Mouse (Mus musculus): ENCODE results near the gene Ifna1. TPM values are rescaled to one million over a fixed set of nuclear protein-coding genes. Genes with fewer than 3 reads are reported as not detected.

The Ifna1 gene
- polyA plus RNA-seq, 1 experiment from 2014 or later, result not detected

DNA sequence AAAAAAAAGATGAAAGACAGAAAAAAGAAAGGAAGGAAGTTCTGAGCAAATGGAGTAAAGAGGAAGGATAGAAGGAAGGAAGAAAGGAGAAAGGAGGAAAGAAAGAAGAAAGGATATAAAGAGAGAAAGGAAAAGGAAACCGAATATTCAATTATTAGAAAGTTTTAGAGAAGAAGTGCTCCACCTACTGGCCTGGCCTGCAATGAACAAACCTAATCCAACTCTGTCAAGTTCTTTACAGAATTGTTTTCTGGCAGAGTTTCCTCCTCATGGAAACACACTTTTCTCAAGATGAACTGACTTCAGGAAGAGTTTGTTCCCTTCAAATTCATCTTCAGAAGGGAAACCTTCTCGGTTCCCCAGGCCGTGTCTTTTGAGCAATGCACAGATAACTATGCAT is 11.1 kb upstream of the Ifna1 start:
- H3K36me3 ChIP-seq (ENCODE audit: insufficient read depth, low read length), result no peaks in the 10 kb centered on the region

DNA sequence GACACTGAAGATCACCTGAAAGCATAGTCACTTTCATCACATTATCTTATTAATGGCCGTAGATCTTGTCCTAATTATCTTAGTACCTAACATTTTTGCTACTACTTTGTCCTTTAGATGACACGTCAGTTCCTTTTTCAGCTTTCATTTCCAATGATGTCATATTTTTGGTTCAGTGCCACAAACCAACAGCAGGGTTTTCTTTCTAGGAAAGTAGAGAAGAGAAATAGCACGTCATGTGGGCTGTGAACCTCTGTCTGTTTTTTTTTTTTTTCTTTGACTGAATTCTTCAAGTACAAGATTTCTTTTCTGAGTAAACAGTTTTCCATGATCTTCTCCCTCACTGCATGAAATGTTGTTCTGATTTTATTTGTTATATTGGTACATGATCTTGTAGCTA is 9.8 kb upstream of the Ifna1 start:
- no peak overlapping the region for H3K4me2 ChIP-seq (replicated peaks; ENCODE audit: low read depth, low read length)
- H3K27me3 ChIP-seq (ENCODE audit: insufficient read depth, low read length), result no peaks in the 10 kb centered on the region
- H3K27ac ChIP-seq (ENCODE audit: low read length), result no peak overlapping the region
- no peak for ATAC-seq (ENCODE audit: low FRiP score, low TSS enrichment)
- H3K36me3 ChIP-seq (ENCODE audit: insufficient read depth, low read length), result no peaks in the 10 kb centered on the region
- no peaks in the 10 kb centered on the region for H3K4me1 ChIP-seq (ENCODE audit: insufficient read depth, low read length)
- H3K9ac ChIP-seq (replicated peaks; ENCODE audit: low read length), result no peak overlapping the region
- H3K9me3 ChIP-seq (ENCODE audit: low read length), result no peaks in the 10 kb centered on the region
- 71% methylated on average over 3 of the region's 3 CpGs for WGBS
- H3K4me3 ChIP-seq (ENCODE audit: low read length), result no peak overlapping the region

More for the DNA sequence above, 11.1 kb upstream of the Ifna1 start:
- Histone ChIP-seq H3K9me3 (ENCODE audit: low read length) (no peaks in the 10 kb centered on the region), H3K4me1 (ENCODE audit: insufficient read depth, low read length) (no peaks in the 10 kb centered on the region), H3K4me3 (ENCODE audit: low read length) (no peak overlapping the region), H3K4me2 (replicated peaks; ENCODE audit: low read depth, low read length) (no peak overlapping the region), H3K9ac (replicated peaks; ENCODE audit: low read length) (no peak overlapping the region), H3K27me3 (ENCODE audit: insufficient read depth, low read length) (no peaks in the 10 kb centered on the region), H3K27ac (ENCODE audit: low read length) (no peak overlapping the region)
- 38% methylated on average over 3 of the region's 3 CpGs for WGBS
- no peak for ATAC-seq (ENCODE audit: low FRiP score, low TSS enrichment)

DNA sequence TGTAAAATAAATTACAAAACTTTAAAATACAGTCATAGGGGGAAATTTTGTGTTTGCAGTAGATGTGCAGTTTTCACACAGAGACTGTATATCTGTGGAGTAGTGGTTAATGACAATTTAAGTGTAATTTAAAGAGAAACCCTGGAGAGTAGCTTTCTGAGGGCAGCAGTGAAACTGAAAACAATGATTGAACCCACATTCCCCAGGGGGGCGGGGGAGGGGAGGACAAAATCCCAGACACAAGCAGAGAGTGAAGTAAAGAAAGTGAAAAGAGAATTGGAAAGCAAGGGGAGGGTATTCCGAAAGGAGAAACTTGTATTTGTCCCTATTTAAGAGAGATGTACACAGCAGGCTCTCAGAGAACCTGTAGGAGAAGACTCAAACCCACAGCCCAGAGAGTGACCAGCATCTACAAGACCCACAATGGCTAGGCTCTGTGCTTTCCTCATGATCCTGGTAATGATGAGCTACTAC is 8.4 kb upstream of the Ifna1 start, which contains the start of gene Ifna4:
TSS of gene Ifna4 (plus strand) at position 424 of the 474 bp plus-strand sequence.
- H3K4me2 ChIP-seq (replicated peaks; ENCODE audit: low read depth, low read length), result no peak within 1 kb of the TSS
- ATAC-seq (ENCODE audit: low FRiP score, low TSS enrichment), result no peak
- no peak within 1 kb of the TSS for H3K27ac ChIP-seq (ENCODE audit: low read length)
- no peaks in the 10 kb centered on the region for H3K36me3 ChIP-seq (ENCODE audit: insufficient read depth, low read length)
- H3K9me3 ChIP-seq (ENCODE audit: low read length), result no peaks in the 10 kb centered on the region
- no peaks in the 10 kb centered on the region for H3K27me3 ChIP-seq (ENCODE audit: insufficient read depth, low read length)
- no peak within 1 kb of the TSS for H3K9ac ChIP-seq (replicated peaks; ENCODE audit: low read length)
- no peak within 1 kb of the TSS for H3K4me3 ChIP-seq (ENCODE audit: low read length)
- H3K4me1 ChIP-seq (ENCODE audit: insufficient read depth, low read length), result no peaks in the 10 kb centered on the region
- WGBS, result 69% methylated on average over 2 of the region's 2 CpGs

DNA sequence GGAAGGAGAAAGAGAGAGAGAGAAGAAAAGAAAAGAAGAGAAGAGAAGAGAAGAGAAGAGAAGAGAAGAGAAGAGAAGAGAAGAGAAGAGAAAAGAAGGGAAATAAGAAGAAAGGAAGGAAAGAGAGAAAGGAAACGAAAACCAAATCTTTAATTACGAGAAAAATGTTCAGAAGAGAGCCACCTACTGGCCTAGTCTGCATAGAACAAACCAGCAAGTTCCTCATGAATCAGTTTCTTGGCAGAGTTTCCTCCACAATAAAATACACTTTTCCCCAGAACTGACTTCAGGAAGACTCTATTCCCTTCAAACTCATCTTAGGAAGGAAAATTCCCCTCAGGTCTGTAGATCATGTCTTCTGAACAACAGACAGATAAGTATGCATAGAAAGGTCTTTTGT is 4.6 kb upstream of the Ifna1 start:
- no peaks in the 10 kb centered on the region for H3K9me3 ChIP-seq (ENCODE audit: low read length)
- WGBS, result 52% methylated on average over 2 of the region's 2 CpGs
- H3K36me3 ChIP-seq (ENCODE audit: insufficient read depth, low read length), result no peaks in the 10 kb centered on the region
- no peak overlapping the region for H3K27ac ChIP-seq (ENCODE audit: low read length)
- no peak overlapping the region for H3K4me3 ChIP-seq (ENCODE audit: low read length)
- H3K27me3 ChIP-seq (ENCODE audit: insufficient read depth, low read length), result no peaks in the 10 kb centered on the region
- H3K4me2 ChIP-seq (replicated peaks; ENCODE audit: low read depth, low read length), result no peak overlapping the region
- no peaks in the 10 kb centered on the region for H3K4me1 ChIP-seq (ENCODE audit: insufficient read depth, low read length)
- no peak overlapping the region for H3K9ac ChIP-seq (replicated peaks; ENCODE audit: low read length)
- no peak for ATAC-seq (ENCODE audit: low FRiP score, low TSS enrichment)

DNA sequence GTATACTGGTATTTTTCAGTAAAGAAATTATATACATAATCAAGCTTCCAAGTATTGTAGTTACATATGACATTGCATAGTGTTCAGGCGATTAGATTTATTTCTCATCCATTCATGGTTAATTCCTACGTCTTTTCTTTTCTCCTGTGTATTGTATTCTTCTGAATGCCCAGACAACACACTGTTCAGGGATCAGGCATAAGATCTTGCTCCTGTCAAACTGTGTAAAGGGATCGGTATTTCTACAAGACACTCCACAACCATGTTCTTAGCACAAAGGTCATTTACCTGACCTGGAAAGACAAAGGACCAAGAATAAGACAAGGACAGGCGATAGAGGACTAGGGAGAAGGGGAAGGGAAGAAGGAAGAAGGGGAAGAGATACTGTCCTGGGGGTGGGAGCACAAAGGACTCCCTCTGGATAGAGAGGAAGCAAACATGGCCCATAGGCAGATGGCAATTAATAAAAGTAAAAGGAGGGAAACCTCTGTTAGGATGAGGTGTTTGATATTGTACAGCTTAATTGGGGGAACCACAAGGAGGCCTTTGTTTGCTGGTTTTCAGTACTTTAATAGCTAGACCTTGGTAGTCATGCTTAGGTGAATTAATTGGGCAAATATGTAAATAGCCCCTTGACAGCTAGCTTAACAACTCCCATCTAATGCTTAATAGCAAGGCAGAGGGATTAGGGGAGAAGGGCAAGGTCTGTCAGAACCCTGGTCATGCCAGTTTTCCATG is 1.3 kb downstream of the Ifna1 start:
- 73% methylated on average over 4 of the region's 4 CpGs for WGBS
- no peak for ATAC-seq (ENCODE audit: low FRiP score, low TSS enrichment)
- Histone ChIP-seq H3K4me3 (ENCODE audit: low read length) (no peak overlapping the region), H3K27me3 (ENCODE audit: insufficient read depth, low read length) (no peaks in the 10 kb centered on the region), H3K4me1 (ENCODE audit: insufficient read depth, low read length) (no peaks in the 10 kb centered on the region), H3K9ac (replicated peaks; ENCODE audit: low read length) (no peak overlapping the region), H3K4me2 (replicated peaks; ENCODE audit: low read depth, low read length) (no peak overlapping the region), H3K9me3 (ENCODE audit: low read length) (no peaks in the 10 kb centered on the region), H3K36me3 (ENCODE audit: insufficient read depth, low read length) (no peaks in the 10 kb centered on the region), H3K27ac (ENCODE audit: low read length) (no peak overlapping the region)

DNA sequence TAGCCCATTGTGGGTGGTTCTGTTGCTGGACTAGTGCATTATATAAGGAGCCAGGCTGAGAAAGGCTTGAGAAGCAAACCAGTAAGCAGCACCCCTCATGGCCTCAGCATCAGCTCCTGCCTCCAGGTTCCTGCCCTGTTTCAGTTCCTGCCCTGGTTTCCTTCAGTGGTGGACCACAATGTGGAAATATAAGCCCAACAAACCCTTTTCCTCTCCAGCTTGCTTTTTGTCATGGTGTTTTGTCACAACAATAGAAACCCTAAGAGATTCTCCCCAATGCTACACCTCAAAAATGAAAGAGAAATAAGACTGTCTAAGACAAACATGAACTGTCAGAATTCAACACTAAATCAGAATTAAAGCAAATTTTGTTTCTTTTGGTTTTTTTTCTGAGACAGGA is 9.3 kb downstream of the Ifna1 start:
- H3K4me1 ChIP-seq (ENCODE audit: insufficient read depth, low read length), result no peaks in the 10 kb centered on the region
- H3K27me3 ChIP-seq (ENCODE audit: insufficient read depth, low read length), result no peaks in the 10 kb centered on the region
- no peaks in the 10 kb centered on the region for H3K36me3 ChIP-seq (ENCODE audit: insufficient read depth, low read length)
- no peak for ATAC-seq (ENCODE audit: low FRiP score, low TSS enrichment)
- H3K4me2 ChIP-seq (replicated peaks; ENCODE audit: low read depth, low read length), result no peak overlapping the region
- no peak overlapping the region for H3K4me3 ChIP-seq (ENCODE audit: low read length)
- H3K9ac ChIP-seq (replicated peaks; ENCODE audit: low read length), result no peak overlapping the region
- H3K9me3 ChIP-seq (ENCODE audit: low read length), result no peaks in the 10 kb centered on the region
- no peak overlapping the region for H3K27ac ChIP-seq (ENCODE audit: low read length)

DNA sequence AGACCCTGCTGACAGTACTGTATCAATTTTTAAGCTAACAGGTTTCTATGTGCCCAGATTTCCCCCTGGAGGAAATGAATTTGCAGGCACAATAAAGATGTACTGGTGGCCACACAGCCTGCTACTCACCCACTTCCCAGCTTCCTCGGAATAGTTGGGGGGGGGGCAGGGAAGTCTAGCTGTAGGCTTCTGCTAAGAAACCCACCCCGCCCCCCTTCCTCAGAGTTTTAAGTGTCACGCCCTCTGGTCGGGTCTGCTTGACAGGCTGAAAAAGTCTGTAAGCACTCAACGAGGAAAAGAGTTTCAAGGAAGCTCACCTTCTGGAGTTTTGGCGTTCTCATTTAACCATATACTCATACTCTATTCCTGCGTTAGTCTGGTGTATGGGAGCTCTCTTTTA is 13.4 kb downstream of the Ifna1 start:
- H3K27ac ChIP-seq (ENCODE audit: low read length), result no peak overlapping the region
- H3K9ac ChIP-seq (replicated peaks; ENCODE audit: low read length), result no peak overlapping the region
- no peak overlapping the region for H3K4me3 ChIP-seq (ENCODE audit: low read length)
- peaks cover 11% of the 10 kb centered on the region for H3K27me3 ChIP-seq (ENCODE audit: insufficient read depth, low read length)
- 13% methylated on average over 7 of the region's 7 CpGs for WGBS
- H3K36me3 ChIP-seq (ENCODE audit: insufficient read depth, low read length), result no peaks in the 10 kb centered on the region
- H3K4me2 ChIP-seq (replicated peaks; ENCODE audit: low read depth, low read length), result peak overlapping the region; percentile 23; the same call in 1 of the 2 replicates
- H3K4me1 ChIP-seq (ENCODE audit: insufficient read depth, low read length), result peaks cover 6% of the 10 kb centered on the region; the same call in 1 of the 2 replicates
- no peaks in the 10 kb centered on the region for H3K9me3 ChIP-seq (ENCODE audit: low read length)
- ATAC-seq (ENCODE audit: low FRiP score, low TSS enrichment), result 0 out of 2 replicates have a peak, but pooled peaks have one; percentile 47

DNA sequence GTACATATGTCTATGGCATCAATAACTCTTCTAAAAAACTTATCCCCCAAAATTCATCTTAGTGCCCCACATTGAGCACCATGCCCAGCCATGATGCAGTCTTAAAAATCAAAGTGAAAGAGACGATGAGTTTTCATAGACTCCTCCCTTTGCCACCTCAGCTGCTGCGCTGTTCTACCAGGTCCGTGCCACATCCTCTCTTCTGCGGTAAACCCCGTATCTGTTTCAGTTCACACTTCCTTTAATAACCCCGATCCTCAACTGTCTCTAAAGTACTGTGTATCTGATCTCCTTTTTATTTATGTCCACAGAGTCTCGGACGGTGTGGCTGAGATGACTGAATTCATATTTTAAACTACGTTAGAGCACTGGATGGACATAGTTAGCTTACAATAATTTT is 14.7 kb downstream of the Ifna1 start:
- 65% methylated on average over 9 of the region's 9 CpGs for WGBS
- H3K27me3 ChIP-seq (ENCODE audit: insufficient read depth, low read length), result peaks cover 13% of the 10 kb centered on the region
- no peaks in the 10 kb centered on the region for H3K9me3 ChIP-seq (ENCODE audit: low read length)
- no peak for ATAC-seq (ENCODE audit: low FRiP score, low TSS enrichment)
- H3K4me1 ChIP-seq (ENCODE audit: insufficient read depth, low read length), result peaks cover 8% of the 10 kb centered on the region; the same call in 1 of the 2 replicates
- no peak overlapping the region for H3K27ac ChIP-seq (ENCODE audit: low read length)
- no peak overlapping the region for H3K4me3 ChIP-seq (ENCODE audit: low read length)
- H3K4me2 ChIP-seq (replicated peaks; ENCODE audit: low read depth, low read length), result no peak overlapping the region
- H3K9ac ChIP-seq (replicated peaks; ENCODE audit: low read length), result no peak overlapping the region
- no peaks in the 10 kb centered on the region for H3K36me3 ChIP-seq (ENCODE audit: insufficient read depth, low read length)

DNA sequence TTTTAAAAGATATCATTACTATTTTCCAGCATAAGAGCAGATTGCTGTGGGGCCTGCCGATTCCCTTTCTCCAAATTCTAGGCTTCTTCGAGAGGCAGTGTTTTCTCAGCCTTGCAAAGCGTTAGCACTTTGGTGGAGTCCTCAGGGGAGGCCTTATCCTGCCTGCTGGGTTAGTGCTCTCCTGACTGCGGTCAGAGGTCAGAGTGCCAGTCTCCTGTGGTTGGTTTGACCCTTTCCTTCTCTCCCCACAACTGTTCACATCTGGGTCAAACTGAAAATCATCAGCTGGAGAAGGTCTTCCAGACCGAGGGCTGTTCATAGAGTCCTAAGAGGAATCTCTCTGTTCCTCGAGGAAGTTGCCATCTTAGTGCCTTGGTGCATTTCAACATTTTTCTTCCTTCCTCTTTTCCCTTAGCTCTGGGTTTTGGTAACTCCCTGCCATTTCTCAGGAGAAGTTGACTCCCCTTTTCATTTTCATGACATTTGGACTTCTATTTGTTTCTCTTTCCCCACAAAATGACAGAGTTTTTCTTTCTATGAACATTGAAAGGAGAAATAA is 15.2 kb downstream of the Ifna1 start:
- no peak overlapping the region for H3K4me2 ChIP-seq (replicated peaks; ENCODE audit: low read depth, low read length)
- H3K4me1 ChIP-seq (ENCODE audit: insufficient read depth, low read length), result peaks cover 8% of the 10 kb centered on the region; the same call in 1 of the 2 replicates
- ATAC-seq (ENCODE audit: low FRiP score, low TSS enrichment), result no peak
- no peak overlapping the region for H3K27ac ChIP-seq (ENCODE audit: low read length)
- H3K36me3 ChIP-seq (ENCODE audit: insufficient read depth, low read length), result no peaks in the 10 kb centered on the region
- H3K9me3 ChIP-seq (ENCODE audit: low read length), result no peaks in the 10 kb centered on the region
- H3K27me3 ChIP-seq (ENCODE audit: insufficient read depth, low read length), result peaks cover 13% of the 10 kb centered on the region
- H3K9ac ChIP-seq (replicated peaks; ENCODE audit: low read length), result no peak overlapping the region
- WGBS, result 48% methylated on average over 6 of the region's 6 CpGs
- H3K4me3 ChIP-seq (ENCODE audit: low read length), result no peak overlapping the region

DNA sequence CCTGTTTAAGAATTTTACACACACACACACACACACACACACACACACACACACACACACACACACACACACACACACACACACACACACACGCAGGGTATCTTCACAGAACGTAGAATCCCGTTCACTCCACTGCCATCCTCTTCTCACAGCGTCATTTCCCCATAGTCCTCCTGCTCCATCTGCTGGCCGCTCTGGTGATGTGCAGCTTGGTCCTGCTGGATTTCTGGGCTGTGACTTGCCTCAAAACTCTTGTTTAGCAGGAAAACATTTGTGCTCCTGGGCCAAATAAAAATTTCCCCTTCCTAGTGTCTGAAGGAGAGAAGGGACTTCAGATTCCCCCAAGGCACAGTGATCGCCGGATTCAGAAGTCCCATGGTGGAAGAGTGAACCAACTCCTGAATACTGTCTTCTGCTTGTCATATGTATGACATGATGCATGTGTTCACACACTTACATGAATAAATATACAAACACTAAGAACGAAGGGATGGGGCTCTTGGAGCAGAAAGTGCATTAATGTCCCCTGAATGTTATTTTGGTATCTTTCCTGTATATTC is 17.6 kb downstream of the Ifna1 start:
- H3K9ac ChIP-seq (replicated peaks; ENCODE audit: low read length), result peak overlapping the region; percentile 62; the same call in 1 of the 2 replicates
- ATAC-seq (ENCODE audit: low FRiP score, low TSS enrichment), result peak; percentile 73; the same call in 1 of the 2 replicates
- H3K4me3 ChIP-seq (ENCODE audit: low read length), result peak overlapping the region; percentile 65
- peaks cover 18% of the 10 kb centered on the region for H3K27me3 ChIP-seq (ENCODE audit: insufficient read depth, low read length)
- H3K4me2 ChIP-seq (replicated peaks; ENCODE audit: low read depth, low read length), result peak overlapping the region; percentile 89
- H3K9me3 ChIP-seq (ENCODE audit: low read length), result no peaks in the 10 kb centered on the region
- no peaks in the 10 kb centered on the region for H3K36me3 ChIP-seq (ENCODE audit: insufficient read depth, low read length)
- WGBS, result under 1% methylated on average over 8 of the region's 8 CpGs
- H3K4me1 ChIP-seq (ENCODE audit: insufficient read depth, low read length), result peaks cover 8% of the 10 kb centered on the region; the same call in 1 of the 2 replicates
- no peak overlapping the region for H3K27ac ChIP-seq (ENCODE audit: low read length)
